Mouse (Mus musculus): ENCODE data around the gene Plppr3. TPM values are rescaled to one million over a fixed set of nuclear protein-coding genes. Genes with fewer than 3 reads are reported as not detected.

The Plppr3 gene
- 290 and 308 TPM in 2 replicates for polyA plus RNA-seq (2015; fragmentation: Nextera tagmentation; extraction: Ambion mirVana)

GRCm38 (mm10) chr10:79874290-79874862, at the start of gene Plppr3, which contains the start of gene Prtn3:
Gene Plppr3 (minus strand): TSS chr10:79874634.
Gene Prtn3 (plus strand): TSS chr10:79874476.
- under 1% methylated on average over 52 of the region's 57 CpGs for WGBS

GRCm38 (mm10) chr10:79921572-79921971, 47.1 kb upstream of the Plppr3 start:
- WGBS, result 1% methylated on average over 34 of the region's 34 CpGs

More at GRCm38 (mm10) chr10:79874290-79874862, at the start of gene Plppr3, which contains the start of gene Prtn3:
- Histone ChIP-seq H3K4me1 (peaks cover 40% of the 10 kb centered on the region), H3K4me2 (peak within 1 kb of the TSS; percentile 78), H3K4me3 (peak within 1 kb of the TSS; percentile 74), H3K9me3 (replicated peaks) (no peaks in the 10 kb centered on the region), H3K27ac (peak within 1 kb of the TSS; percentile 94), H3K9ac (peak within 1 kb of the TSS; percentile 94), H3K27me3 (0 out of 2 replicates have a peak, but pooled peaks cover 8% of the 10 kb centered on the region), H3K36me3 (ENCODE audit: poor library complexity, severe bottlenecking) (peaks cover 24% of the 10 kb centered on the region)
- peak; percentile 90 for ATAC-seq

GRCm38 (mm10) chr10:79920958-79921535, 46.6 kb upstream of the Plppr3 start, which contains the start of gene R3hdm4:
Gene R3hdm4 (minus strand): TSS chr10:79921208.
- peak within 1 kb of the TSS; percentile 38; the same call in 1 of the 2 replicates for H3K9ac ChIP-seq

More at GRCm38 (mm10) chr10:79921572-79921971, 47.1 kb upstream of the Plppr3 start:
- no peaks in the 10 kb centered on the region for H3K9me3 ChIP-seq (replicated peaks)
- H3K27me3 ChIP-seq, result peaks cover 72% of the 10 kb centered on the region
- no peak for ATAC-seq
- peaks cover 39% of the 10 kb centered on the region for H3K4me1 ChIP-seq
- peak overlapping the region; percentile 38; the same call in 1 of the 2 replicates for H3K9ac ChIP-seq
- H3K4me3 ChIP-seq, result peak overlapping the region; percentile 26
- H3K4me2 ChIP-seq, result peak overlapping the region; percentile 44
- no peak overlapping the region for H3K27ac ChIP-seq
- no peaks in the 10 kb centered on the region for H3K36me3 ChIP-seq (ENCODE audit: poor library complexity, severe bottlenecking)

GRCm38 (mm10) chr10:79920056-79920890, 45.8 kb upstream of the Plppr3 start:
- peaks cover 38% of the 10 kb centered on the region for H3K4me1 ChIP-seq
- peak overlapping the region; percentile 26; the same call in 1 of the 2 replicates for H3K4me3 ChIP-seq
- ATAC-seq, result no peak
- WGBS, result 14% methylated on average over 25 of the region's 26 CpGs
- H3K4me2 ChIP-seq, result no peak overlapping the region
- peaks cover 72% of the 10 kb centered on the region for H3K27me3 ChIP-seq
- H3K9ac ChIP-seq, result no peak overlapping the region
- H3K36me3 ChIP-seq (ENCODE audit: poor library complexity, severe bottlenecking), result no peaks in the 10 kb centered on the region
- H3K9me3 ChIP-seq (replicated peaks), result no peaks in the 10 kb centered on the region
- no peak overlapping the region for H3K27ac ChIP-seq

More at GRCm38 (mm10) chr10:79920958-79921535, 46.6 kb upstream of the Plppr3 start, which contains the start of gene R3hdm4:
- Histone ChIP-seq H3K4me3 (peak within 1 kb of the TSS; percentile 26), H3K36me3 (ENCODE audit: poor library complexity, severe bottlenecking) (no peaks in the 10 kb centered on the region), H3K4me2 (peak within 1 kb of the TSS; percentile 44), H3K4me1 (peaks cover 36% of the 10 kb centered on the region), H3K27me3 (peaks cover 72% of the 10 kb centered on the region), H3K9me3 (replicated peaks) (no peaks in the 10 kb centered on the region), H3K27ac (no peak within 1 kb of the TSS)
- WGBS, result 3% methylated on average over 29 of the region's 41 CpGs
- ATAC-seq, result no peak

GRCm38 (mm10) chr10:79919251-79919849, 44.9 kb upstream of the Plppr3 start:
- 3% methylated on average over 21 of the region's 21 CpGs for WGBS
- Histone ChIP-seq H3K4me2 (no peak overlapping the region), H3K4me3 (0 out of 2 replicates have a peak overlapping the region, but pooled peaks have one; percentile 3), H3K27ac (no peak overlapping the region), H3K9me3 (replicated peaks) (no peaks in the 10 kb centered on the region), H3K36me3 (ENCODE audit: poor library complexity, severe bottlenecking) (no peaks in the 10 kb centered on the region), H3K9ac (no peak overlapping the region), H3K4me1 (peaks cover 47% of the 10 kb centered on the region), H3K27me3 (peaks cover 72% of the 10 kb centered on the region)
- ATAC-seq, result no peak

- Histone ChIP-seq H3K27ac (no peak overlapping the region), H3K4me3 (peak overlapping the region; percentile 15; the same call in 1 of the 2 replicates), H3K36me3 (ENCODE audit: poor library complexity, severe bottlenecking) (peaks cover under 1% of the 10 kb centered on the region; the same call in 1 of the 2 replicates), H3K4me1 (peaks cover 53% of the 10 kb centered on the region), H3K27me3 (peaks cover 63% of the 10 kb centered on the region), H3K9me3 (replicated peaks) (no peaks in the 10 kb centered on the region), H3K4me2 (peak overlapping the region; percentile 16), H3K9ac (peak overlapping the region; percentile 2; the same call in 1 of the 2 replicates)
- WGBS, result 3% methylated on average over 35 of the region's 35 CpGs
- no peak for ATAC-seq
Observed at GRCm38 (mm10) chr10:79918231-79919078, 44.0 kb upstream of the Plppr3 start.

GRCm38 (mm10) chr10:79917532-79918100, 43.2 kb upstream of the Plppr3 start:
- peaks cover 55% of the 10 kb centered on the region for H3K27me3 ChIP-seq
- H3K4me2 ChIP-seq, result peak overlapping the region; percentile 98
- no peak overlapping the region for H3K9ac ChIP-seq
- ATAC-seq, result no peak
- H3K27ac ChIP-seq, result no peak overlapping the region
- H3K9me3 ChIP-seq (replicated peaks), result no peaks in the 10 kb centered on the region
- 55% methylated on average over 5 of the region's 5 CpGs for WGBS
- peaks cover 53% of the 10 kb centered on the region for H3K4me1 ChIP-seq
- H3K36me3 ChIP-seq (ENCODE audit: poor library complexity, severe bottlenecking), result peaks cover 5% of the 10 kb centered on the region; the same call in 1 of the 2 replicates
- H3K4me3 ChIP-seq, result peak overlapping the region; percentile 82; the same call in 1 of the 2 replicates

- Histone ChIP-seq H3K9ac (peak within 1 kb of the TSS; percentile 98), H3K27me3 (peaks cover 48% of the 10 kb centered on the region), H3K4me2 (peak within 1 kb of the TSS; percentile 98), H3K27ac (peak within 1 kb of the TSS; percentile 51; the same call in 1 of the 2 replicates), H3K4me3 (peak within 1 kb of the TSS; percentile 82), H3K36me3 (ENCODE audit: poor library complexity, severe bottlenecking) (peaks cover 10% of the 10 kb centered on the region), H3K4me1 (peaks cover 53% of the 10 kb centered on the region), H3K9me3 (replicated peaks) (no peaks in the 10 kb centered on the region)
- 2% methylated on average over 41 of the region's 42 CpGs for WGBS
- peak; percentile 90 for ATAC-seq
Observed at GRCm38 (mm10) chr10:79916808-79917531, 42.5 kb upstream of the Plppr3 start, which contains the start of gene Kiss1r. Gene Kiss1r (plus strand): TSS chr10:79916971.

GRCm38 (mm10) chr10:79916081-79916480, 41.6 kb upstream of the Plppr3 start:
- H3K4me2 ChIP-seq, result peak overlapping the region; percentile 98
- no peak overlapping the region; the same call in 1 of the 2 replicates for H3K27ac ChIP-seq
- H3K9me3 ChIP-seq (replicated peaks), result no peaks in the 10 kb centered on the region
- WGBS, result 8% methylated on average over 8 of the region's 8 CpGs
- peak overlapping the region; percentile 98 for H3K9ac ChIP-seq
- peaks cover 39% of the 10 kb centered on the region for H3K27me3 ChIP-seq
- ATAC-seq, result no peak
- peak overlapping the region; percentile 82 for H3K4me3 ChIP-seq
- peaks cover 46% of the 10 kb centered on the region for H3K4me1 ChIP-seq
- peaks cover 19% of the 10 kb centered on the region for H3K36me3 ChIP-seq (ENCODE audit: poor library complexity, severe bottlenecking)
